Mouse (Mus musculus): Measurements from ENCODE around the gene Ghrl. TPM values are rescaled to one million over a fixed set of nuclear protein-coding genes. Genes with fewer than 3 reads are reported as not detected.

Gene Ghrl
- under 1 TPM in 1 of 2 experiments, not detected in 1; 0.79 TPM for total RNA-seq (2023)

DNA sequence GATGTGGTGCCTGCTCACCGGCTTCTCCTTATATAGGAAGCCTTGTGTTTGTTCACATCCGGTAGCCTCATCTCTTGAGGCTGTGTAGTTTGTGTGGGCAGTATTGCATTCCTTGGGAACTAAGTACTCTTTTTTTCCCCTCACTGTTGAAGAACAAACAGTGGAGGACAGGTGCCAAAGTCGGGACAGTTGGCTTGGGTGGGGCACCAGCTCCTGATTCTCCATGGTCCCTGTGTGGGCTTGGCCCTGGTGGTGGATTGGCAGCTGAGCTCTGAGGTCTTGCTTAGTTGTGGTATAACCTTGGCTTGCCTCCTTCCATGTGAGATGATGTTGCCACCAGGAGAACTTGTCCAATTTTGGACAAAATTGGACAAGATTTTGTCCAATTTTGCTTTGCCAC lies at the start of gene Ghrl:
TSS of gene Ghrl (minus strand) at position 3 of the 400 bp plus-strand sequence.

DNA sequence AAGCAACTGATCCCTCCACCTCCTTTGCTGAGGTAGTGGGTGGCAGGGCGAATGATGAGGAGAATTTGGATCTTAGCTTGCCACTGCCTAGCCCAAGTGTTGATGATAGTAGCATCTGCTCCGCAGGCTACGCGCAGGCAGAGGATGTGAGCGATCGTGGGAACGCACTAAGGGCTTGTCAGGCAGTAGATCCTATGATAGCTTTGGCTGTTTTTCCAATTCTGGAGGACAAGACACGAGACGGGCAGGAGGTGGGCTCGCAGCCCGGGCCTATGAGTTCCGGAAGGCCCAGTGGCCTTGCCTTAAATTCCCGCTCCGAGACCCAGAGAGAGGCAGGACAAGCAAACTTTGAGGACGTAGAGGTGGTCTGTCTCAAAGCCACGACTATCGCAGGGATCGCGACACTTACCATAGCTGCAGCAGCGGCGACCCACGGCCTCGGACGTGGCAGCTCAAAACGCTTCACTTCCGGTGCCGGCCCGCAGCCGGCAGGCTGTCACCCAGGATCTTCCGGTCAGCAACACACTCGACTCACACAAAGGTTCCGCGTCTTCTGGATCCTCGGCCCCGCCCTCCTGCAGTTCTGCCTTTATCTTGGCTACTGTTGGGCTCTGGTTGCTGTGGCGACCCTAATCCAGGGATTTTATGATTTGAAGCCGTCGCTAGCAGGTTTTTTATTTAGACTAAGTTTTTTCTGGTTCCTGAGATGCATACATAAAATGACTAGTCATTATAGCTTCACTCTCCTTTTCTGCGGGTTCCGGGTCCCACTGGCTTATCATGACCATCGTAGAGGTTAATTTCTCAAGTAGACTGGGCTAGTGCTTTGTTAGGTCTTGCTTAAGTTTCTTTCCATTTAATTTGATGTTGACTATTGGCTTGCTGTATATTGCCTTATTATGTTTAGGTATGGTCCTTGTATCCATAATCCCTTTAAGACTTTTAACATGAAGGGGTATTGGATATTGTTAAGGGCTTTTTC lies 20.8 kb upstream of the Ghrl start, which contains the start of gene Sec13:
TSS of gene Sec13 (minus strand) at position 508 of the 982 bp plus-strand sequence.

DNA sequence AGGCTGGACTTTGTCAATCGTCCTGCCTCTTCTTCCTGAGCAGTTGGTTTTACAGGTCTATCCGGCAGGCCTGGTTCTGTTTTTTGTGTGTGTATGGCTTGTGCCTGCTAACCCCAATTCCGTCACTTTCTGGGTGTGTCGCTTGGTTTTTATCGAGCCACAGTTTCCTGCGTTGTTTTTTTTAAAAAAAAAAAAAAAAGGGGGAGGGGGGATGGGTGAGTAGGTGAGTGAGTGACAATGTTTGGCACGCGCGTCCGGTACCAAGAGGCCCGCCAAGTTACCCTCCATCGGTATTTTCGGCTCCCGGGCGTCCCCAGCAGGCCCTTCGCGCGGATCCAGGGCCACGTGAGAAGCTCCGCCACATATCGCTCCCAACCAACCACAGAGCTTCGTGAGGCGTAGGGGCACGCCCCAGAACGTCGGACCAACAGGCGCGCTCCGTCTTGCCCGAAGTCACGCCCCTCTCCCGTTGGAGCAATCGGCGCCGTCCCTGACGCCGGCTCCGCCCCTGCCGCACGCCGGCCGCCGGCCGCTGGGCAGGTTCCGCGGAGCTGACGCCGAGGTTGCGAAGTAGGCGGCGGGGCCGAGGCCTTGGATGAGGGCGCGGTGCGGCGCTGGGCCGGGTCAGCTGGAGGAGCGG lies 23.0 kb downstream of the Ghrl start, which contains the start of gene Tatdn2:
TSS of gene Tatdn2 (plus strand) at position 469 of the 640 bp plus-strand sequence.

Other genes starting within 250 kb of the Ghrl start
- 1 to 10 TPM in 1 of 2 experiments, under 1 TPM in 1; 0.81 to 2.6 TPM for gene Il17rc, start 248.5 kb downstream of the Ghrl start, total RNA-seq (2023)
- 10 to 100 TPM in 1 of 2 experiments, 1 to 10 TPM in 1; 7.7 to 10.1 TPM for gene Creld1, start 236.6 kb downstream of the Ghrl start, total RNA-seq (2023)
- under 1 TPM in 1 of 2 experiments, not detected in 1; 0.24 TPM for gene Prrt3, start 217.9 kb downstream of the Ghrl start, total RNA-seq (2023)
- 10 to 100 TPM; 63.3 to 67.2 TPM for gene Emc3, start 188.2 kb downstream of the Ghrl start, total RNA-seq (2023)
- gene Fancd2, start 188.2 kb downstream of the Ghrl start, total RNA-seq (2023): 1 to 10 TPM in 1 of 2 experiments, under 1 TPM in 1; 0.58 to 1.4 TPM
- gene Fancd2os, start 119.2 kb downstream of the Ghrl start, total RNA-seq (2023): not detected
- 100 to 1,000 TPM; 186 to 199 TPM for gene Brk1, start 115.1 kb downstream of the Ghrl start, total RNA-seq (2023)
- gene Vhl, start 95.9 kb downstream of the Ghrl start, total RNA-seq (2023): 10 to 100 TPM; 25.7 to 32.5 TPM
- 100 to 1,000 TPM; 168 to 234 TPM for gene Irak2, start 81.4 kb downstream of the Ghrl start, total RNA-seq (2023)
- 100 to 1,000 TPM; 119 to 149 TPM for gene Tatdn2, start 22.8 kb downstream of the Ghrl start, total RNA-seq (2023)
- 10 to 100 TPM; 78.2 to 88.1 TPM for gene Sec13, start 20.9 kb upstream of the Ghrl start, total RNA-seq (2023)